Mouse (Mus musculus) forebrain, postnatal 0 days (tissue): ENCODE results near the gene Hexa. TPM values are rescaled to one million over a fixed set of nuclear protein-coding genes. Genes with fewer than 3 reads are reported as not detected.

Source experiments
- ATAC-seq: fragments of 200-750 bp; cut with Nextera tagmentation; 2 replicates; pipeline ENCODE4 v1.8.0; 2017; ENCODE audit warnings: mild to moderate bottlenecking, moderate library complexity
- DNase-seq: peaks from one replicate; pipeline ENCODE4 v3.0.0-alpha.2; 2015
- H3K27ac ChIP-seq: fragments of 300-500 bp; sonication (generic); 2 replicates; pipeline ENCODE4 v1.5.1; 2014; ENCODE audit warnings: low read depth, mild to moderate bottlenecking, antibody characterized with exemption, low read length, moderate library complexity, mixed read lengths
- H3K27me3 ChIP-seq: fragments of 300-500 bp; sonication (generic); 2 replicates; pipeline ENCODE4 v1.6.1; 2014; ENCODE audit warnings: mild to moderate bottlenecking, low read length, mixed read lengths; ENCODE audit not compliant: insufficient read depth
- H3K36me3 ChIP-seq: fragments of 300-500 bp; sonication (generic); 2 replicates; pipeline ENCODE4 v1.6.1; 2014; ENCODE audit warnings: mild to moderate bottlenecking, moderate library complexity; ENCODE audit not compliant: insufficient read depth
- H3K4me1 ChIP-seq: fragments of 300-500 bp; sonication (generic); 2 replicates; pipeline ENCODE4 v1.6.1; 2014; ENCODE audit warnings: antibody characterized with exemption; ENCODE audit not compliant: insufficient read depth
- H3K4me2 ChIP-seq: fragments of 300-500 bp; sonication (generic); 2 replicates; pipeline ENCODE4 v1.6.1; 2014; ENCODE audit warnings: low read depth, mild to moderate bottlenecking, moderate library complexity
- H3K4me3 ChIP-seq: fragments of 300-500 bp; sonication (generic); 2 replicates; pipeline ENCODE4 v1.5.1; 2014; ENCODE audit warnings: low read depth, low read length, mixed read lengths
- H3K9ac ChIP-seq: fragments of 300-500 bp; sonication (generic); 2 replicates; pipeline ENCODE4 v1.6.1; 2014; ENCODE audit warnings: mild to moderate bottlenecking
- H3K9me3 ChIP-seq: fragments of 300-500 bp; sonication (generic); 2 replicates; pipeline ENCODE4 v1.6.1; 2016; ENCODE audit warnings: low read length
- CTCF ChIP-seq: sonication (generic); IDR thresholded peaks from 2 replicates; pipeline ENCODE4 v1.5.1; 2016; ENCODE audit warnings: antibody characterized with exemption, control low read depth, low read depth
- WGBS: fragments of 180-500 bp; shearing (Covaris S2); extraction: QIAGEN DNeasy Blood & Tissue Kit; methylation state at CpG from one replicate; pipeline ENCODE4 v1.1.7; 2014; 5-methylcytosine and 5-hydroxymethylcytosine counted together
- polyA plus RNA-seq: library from polyadenylated mRNA; unstranded; fragments of >200 nt; fragmentation: Nextera tagmentation; extraction: Ambion mirVana; gene quantifications from 2 replicates; pipeline ENCODE4 v1.2.1, GENCODE M21; 2015
- total RNA-seq: library from RNA; depleted of rRNA; stranded (reverse); fragments of >200 nt; gene quantifications from 2 replicates; pipeline ENCODE4 v1.2.3, GENCODE M21; 2014; rRNA removed

Gene Hexa
- total and polyA plus RNA-seq, 2 experiments from 2014 or later = 49.9 to 50.7 TPM

DNA sequence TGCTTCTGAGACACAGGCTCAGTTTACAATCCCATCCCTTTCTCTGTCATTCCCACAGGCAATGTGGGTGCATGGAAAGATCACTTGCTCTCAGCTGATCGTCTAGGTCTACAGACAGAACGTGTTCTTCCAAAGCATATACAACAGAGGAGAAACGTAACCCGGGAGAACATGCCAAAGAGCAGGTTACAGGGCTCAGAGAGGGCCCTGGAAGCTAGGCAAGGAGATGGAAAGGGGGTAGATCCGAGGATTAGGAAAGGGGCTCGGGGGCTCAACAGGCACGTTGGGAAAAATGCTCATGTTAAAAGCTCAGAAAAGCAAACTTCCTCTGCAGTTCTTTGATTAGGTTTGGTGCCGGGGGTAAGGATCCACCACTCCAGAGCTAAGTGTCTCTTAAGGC, 62.3 kb downstream of the Hexa start:
- no peak for ATAC-seq
- 78% methylated on average over 8 of the region's 8 CpGs for whole genome bisulfite sequencing
- H3K4me1 ChIP-seq = no peaks in the 10 kb centered on the region
- H3K4me3 ChIP-seq = no peak overlapping the region
- H3K9ac ChIP-seq = no peak overlapping the region
- no peaks in the 10 kb centered on the region for H3K9me3 ChIP-seq
- TF ChIP-seq CTCF = no peak
- no peak for DNase-seq
- no peaks in the 10 kb centered on the region for H3K27me3 ChIP-seq
- H3K27ac ChIP-seq = no peak overlapping the region
- peaks cover 25% of the 10 kb centered on the region for H3K36me3 ChIP-seq
- H3K4me2 ChIP-seq = no peak overlapping the region

- 54% methylated on average over 6 of the region's 6 CpGs for WGBS
- Histone ChIP-seq H3K4me2 (no peak overlapping the region), H3K36me3 (peaks cover 33% of the 10 kb centered on the region), H3K9ac (no peak overlapping the region), H3K9me3 (no peaks in the 10 kb centered on the region), H3K4me3 (no peak overlapping the region), H3K4me1 (no peaks in the 10 kb centered on the region), H3K27ac (no peak overlapping the region), H3K27me3 (no peaks in the 10 kb centered on the region)
- ATAC-seq = no peak
- no peak for DNase-seq
- TF ChIP-seq CTCF = no peak
Observed at GRCm38 (mm10) chr9:59605967-59606366, 66.6 kb downstream of the Hexa start.

DNA sequence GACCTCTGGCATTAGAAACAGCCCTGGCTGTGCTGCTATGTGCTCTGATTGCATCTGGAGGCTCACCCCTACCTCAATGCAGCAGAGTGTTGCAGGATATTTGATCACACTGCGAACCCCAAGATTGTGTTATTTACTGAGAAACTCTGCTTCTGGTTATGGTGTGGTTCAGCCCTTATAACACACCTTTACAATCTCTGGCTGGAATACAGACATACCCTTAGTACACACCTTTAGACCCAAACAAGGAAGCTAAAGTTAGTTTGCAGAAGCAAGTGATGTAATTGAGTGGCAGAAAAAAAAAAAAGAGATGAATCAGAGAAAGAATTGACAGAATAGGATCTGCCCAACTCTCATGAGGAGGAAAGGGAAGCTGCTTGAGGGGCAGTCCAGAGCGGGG, 71.6 kb downstream of the Hexa start:
- no peak overlapping the region for H3K9ac ChIP-seq
- no peak overlapping the region for H3K27ac ChIP-seq
- ATAC-seq (no peak), DNase-seq (no peak)
- no peaks in the 10 kb centered on the region for H3K4me1 ChIP-seq
- no peak overlapping the region for H3K4me3 ChIP-seq
- H3K36me3 ChIP-seq = peaks cover 8% of the 10 kb centered on the region; the same call in 1 of the 2 replicates
- H3K27me3 ChIP-seq = no peaks in the 10 kb centered on the region
- WGBS = 94% methylated on average over 2 of the region's 2 CpGs
- H3K4me2 ChIP-seq = no peak overlapping the region
- TF ChIP-seq CTCF = no peak
- no peaks in the 10 kb centered on the region for H3K9me3 ChIP-seq

Other genes starting within 250 kb of the Hexa start
- gene Adpgk, start 248.0 kb upstream of the Hexa start, total RNA-seq = 20.4 and 26.8 TPM in 2 replicates
- 14.5 and 16.2 TPM in 2 replicates for gene Adpgk, start 248.0 kb upstream of the Hexa start, polyA plus RNA-seq
- 43.8 and 49.3 TPM in 2 replicates for gene Bbs4, start 186.0 kb upstream of the Hexa start, total RNA-seq
- 49.5 and 61.7 TPM in 2 replicates for gene Bbs4, start 186.0 kb upstream of the Hexa start, polyA plus RNA-seq
- 62.0 and 70.8 TPM in 2 replicates for gene Arih1, start 52.9 kb upstream of the Hexa start, total RNA-seq
- 5.1 and 7.6 TPM in 2 replicates for gene Arih1, start 52.9 kb upstream of the Hexa start, polyA plus RNA-seq
- 0.38 and 1.8 TPM in 2 replicates for gene Tmem202, start 307 bp downstream of the Hexa start, total RNA-seq
- gene Tmem202, start 307 bp downstream of the Hexa start, polyA plus RNA-seq = 1.2 TPM in 2 replicates
- 53.8 and 97.6 TPM in 2 replicates for gene Celf6, start 38.4 kb downstream of the Hexa start, total RNA-seq
- gene Celf6, start 38.4 kb downstream of the Hexa start, polyA plus RNA-seq = 19.3 and 41.7 TPM in 2 replicates
- gene Parp6, start 77.7 kb downstream of the Hexa start, total RNA-seq = 133 and 137 TPM in 2 replicates
- 181 and 195 TPM in 2 replicates for gene Parp6, start 77.7 kb downstream of the Hexa start, polyA plus RNA-seq
- 677 and 762 TPM in 2 replicates for gene Pkm, start 116.8 kb downstream of the Hexa start, total RNA-seq
- gene Pkm, start 116.8 kb downstream of the Hexa start, polyA plus RNA-seq = 764 and 783 TPM in 2 replicates
- gene Gramd2, start 140.6 kb downstream of the Hexa start, total RNA-seq = 5.7 and 8.6 TPM in 2 replicates
- 4.7 and 5.3 TPM in 2 replicates for gene Gramd2, start 140.6 kb downstream of the Hexa start, polyA plus RNA-seq
- 2.9 and 4.7 TPM in 2 replicates for gene Senp8, start 211.2 kb downstream of the Hexa start, total RNA-seq
- 2.1 and 3.2 TPM in 2 replicates for gene Senp8, start 211.2 kb downstream of the Hexa start, polyA plus RNA-seq
- 56.6 and 59.9 TPM in 2 replicates for gene Myo9a, start 211.4 kb downstream of the Hexa start, total RNA-seq
- 8.4 and 13.2 TPM in 2 replicates for gene Myo9a, start 211.4 kb downstream of the Hexa start, polyA plus RNA-seq